Mouse (Mus musculus) forebrain, embryonic 14.5 days (tissue): ENCODE data around the gene Kdm2a. TPM values are rescaled to one million over a fixed set of nuclear protein-coding genes. Genes with fewer than 3 reads are reported as not detected.

Source experiments
- ATAC-seq: fragments of 200-750 bp; cut with Nextera tagmentation; 2 replicates; pipeline ENCODE4 v1.8.0; 2017; ENCODE audit warnings: mild to moderate bottlenecking, moderate library complexity
- DNase-seq: peaks from one replicate; pipeline ENCODE4 v3.0.0-alpha.2; 2015; ENCODE audit warnings: low spot score
- H3K27ac ChIP-seq: fragments of 300-500 bp; sonication (generic); 2 replicates; pipeline ENCODE4 v1.5.1; 2014; ENCODE audit warnings: low read depth, mild to moderate bottlenecking, control low read depth, low read length, moderate library complexity
- H3K27me3 ChIP-seq: fragments of 300-500 bp; sonication (generic); replicated peaks from 2 replicates; pipeline ENCODE4 v1.6.1; 2014; ENCODE audit warnings: low read length, control low read depth, mixed read lengths; ENCODE audit not compliant: control insufficient read depth, insufficient read depth
- H3K36me3 ChIP-seq: fragments of 300-500 bp; sonication (generic); 2 replicates; pipeline ENCODE4 v1.6.1; 2014; ENCODE audit warnings: low read length, control low read depth; ENCODE audit not compliant: control insufficient read depth, insufficient read depth
- H3K4me1 ChIP-seq: fragments of 300-500 bp; sonication (generic); 2 replicates; pipeline ENCODE4 v1.6.1; 2014; ENCODE audit warnings: antibody characterized with exemption, low read length, control low read depth; ENCODE audit not compliant: control insufficient read depth, insufficient read depth
- H3K4me2 ChIP-seq: fragments of 300-500 bp; sonication (generic); 2 replicates; pipeline ENCODE4 v1.6.1; 2014; ENCODE audit warnings: mild to moderate bottlenecking, control low read depth, low read length
- H3K4me3 ChIP-seq: fragments of 300-500 bp; sonication (generic); 2 replicates; pipeline ENCODE4 v1.5.1; 2014; ENCODE audit warnings: low read depth, low read length, control low read depth
- H3K9ac ChIP-seq: fragments of 300-500 bp; sonication (generic); 2 replicates; pipeline ENCODE4 v1.6.1; 2014; ENCODE audit warnings: mild to moderate bottlenecking, low read length, control low read depth, moderate library complexity
- H3K9me3 ChIP-seq: fragments of 300-500 bp; sonication (generic); replicated peaks from 2 replicates; pipeline ENCODE4 v1.6.1; 2016; ENCODE audit warnings: low read length, control low read depth, mixed read lengths; ENCODE audit not compliant: control insufficient read depth
- WGBS: fragments of 180-500 bp; shearing (Covaris S2); extraction: QIAGEN DNeasy Blood & Tissue Kit; methylation state at CpG from one replicate; pipeline ENCODE4 v1.1.7; 2014; 5-methylcytosine and 5-hydroxymethylcytosine counted together
- polyA plus RNA-seq: library from polyadenylated mRNA; unstranded; fragments of >200 nt; fragmentation: Nextera tagmentation; extraction: Ambion mirVana; gene quantifications from 2 replicates; pipeline ENCODE4 v1.2.1, GENCODE M21; 2014

The Kdm2a gene
- polyA plus RNA-seq, 1 experiment from 2014 or later: 29.2 TPM

DNA sequence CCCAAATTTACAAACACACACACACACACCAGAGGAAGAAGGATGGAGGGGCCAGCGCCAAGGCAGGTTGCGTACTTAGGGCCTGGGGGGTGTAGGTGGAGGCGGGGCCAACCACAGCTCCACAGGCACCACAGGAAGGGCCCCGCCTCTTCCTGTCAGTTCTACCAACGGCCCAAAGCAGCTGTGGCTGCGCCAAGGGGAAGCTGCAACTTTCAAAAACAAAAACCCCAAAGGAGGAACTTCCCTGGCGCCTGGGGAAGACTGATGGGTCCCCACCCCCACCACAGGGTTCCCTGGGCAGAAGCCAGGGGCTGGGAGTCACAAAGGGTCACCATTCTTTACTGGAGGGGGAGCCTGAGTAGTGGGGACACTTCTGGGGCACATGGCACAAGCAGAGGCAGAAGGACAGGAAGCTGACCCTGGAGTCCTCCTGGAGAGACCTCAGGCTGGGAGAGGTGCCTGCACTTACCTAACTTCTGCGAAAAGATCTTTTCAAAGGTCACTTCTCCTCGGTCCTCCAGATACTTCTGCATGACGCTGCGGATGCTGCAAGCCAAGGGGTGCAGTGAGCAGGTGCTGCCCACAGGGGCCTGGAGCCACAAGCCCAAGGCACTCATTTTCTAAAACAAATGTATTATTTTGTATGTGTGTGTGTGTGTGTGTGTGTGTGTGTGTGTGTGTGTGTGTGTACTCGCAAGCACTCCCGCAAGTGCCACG, 103.5 kb downstream of the Kdm2a start:
- H3K4me3 ChIP-seq: no peak overlapping the region
- no peaks in the 10 kb centered on the region for H3K27me3 ChIP-seq
- 79% methylated on average over 14 of the region's 14 CpGs for WGBS
- peaks cover 36% of the 10 kb centered on the region for H3K36me3 ChIP-seq
- H3K27ac ChIP-seq: no peak overlapping the region
- H3K4me2 ChIP-seq: no peak overlapping the region
- no peaks in the 10 kb centered on the region for H3K4me1 ChIP-seq
- no peak overlapping the region for H3K9ac ChIP-seq
- ATAC-seq (no peak), DNase-seq (no peak)
- H3K9me3 ChIP-seq: no peaks in the 10 kb centered on the region

DNA sequence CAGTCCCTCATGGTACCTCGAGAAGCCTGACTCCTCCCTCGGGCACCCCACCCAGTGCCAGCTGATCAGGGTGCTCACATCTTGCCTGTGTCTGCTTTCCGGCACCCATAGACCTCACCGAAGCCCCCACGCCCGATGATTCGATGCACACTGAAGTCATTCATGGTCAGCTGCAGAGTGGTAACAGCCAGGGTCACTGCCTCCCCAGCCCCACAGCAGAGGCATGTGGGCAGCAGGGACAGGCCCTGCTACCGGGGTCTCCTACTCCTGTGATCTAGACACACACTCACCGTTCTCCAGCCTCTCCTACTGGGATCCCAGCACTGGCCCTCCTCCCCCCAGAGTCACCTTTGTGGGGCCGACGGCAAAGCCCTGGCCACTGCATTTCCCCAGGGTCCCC, 106.9 kb downstream of the Kdm2a start:
- H3K4me2 ChIP-seq: no peak overlapping the region
- no peak overlapping the region for H3K27ac ChIP-seq
- H3K9me3 ChIP-seq: no peaks in the 10 kb centered on the region
- ATAC-seq (no peak), DNase-seq (no peak)
- no peaks in the 10 kb centered on the region for H3K4me1 ChIP-seq
- H3K27me3 ChIP-seq: no peaks in the 10 kb centered on the region
- H3K36me3 ChIP-seq: peaks cover 68% of the 10 kb centered on the region
- H3K9ac ChIP-seq: no peak overlapping the region
- H3K4me3 ChIP-seq: no peak overlapping the region
- 92% methylated on average over 11 of the region's 11 CpGs for WGBS

DNA sequence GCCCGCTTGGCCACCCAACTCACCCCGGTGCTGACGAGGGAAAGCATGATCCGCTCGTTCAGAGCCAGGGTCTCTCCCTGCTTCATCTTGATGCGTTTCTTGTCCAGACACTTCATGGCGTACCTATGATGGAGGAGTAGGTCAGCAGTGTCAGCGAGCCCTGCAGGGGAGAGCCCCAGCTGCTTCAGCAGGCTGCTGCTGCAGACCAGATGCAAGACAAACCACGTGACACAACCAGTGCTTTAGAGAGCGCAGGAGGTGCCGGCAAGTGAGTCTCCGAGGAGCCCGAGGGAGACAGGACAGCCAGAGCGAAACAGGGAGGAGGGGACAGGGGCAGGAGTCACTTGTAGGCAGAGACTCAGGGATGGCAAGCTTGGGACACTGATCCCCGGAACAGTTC, 107.3 kb downstream of the Kdm2a start:
- 81% methylated on average over 15 of the region's 15 CpGs for WGBS
- H3K27me3 ChIP-seq: no peaks in the 10 kb centered on the region
- no peak overlapping the region for H3K4me3 ChIP-seq
- H3K4me1 ChIP-seq: no peaks in the 10 kb centered on the region
- H3K36me3 ChIP-seq: peaks cover 73% of the 10 kb centered on the region
- ATAC-seq (no peak), DNase-seq (no peak)
- no peak overlapping the region for H3K27ac ChIP-seq
- no peak overlapping the region for H3K4me2 ChIP-seq
- H3K9me3 ChIP-seq: no peaks in the 10 kb centered on the region
- H3K9ac ChIP-seq: no peak overlapping the region

DNA sequence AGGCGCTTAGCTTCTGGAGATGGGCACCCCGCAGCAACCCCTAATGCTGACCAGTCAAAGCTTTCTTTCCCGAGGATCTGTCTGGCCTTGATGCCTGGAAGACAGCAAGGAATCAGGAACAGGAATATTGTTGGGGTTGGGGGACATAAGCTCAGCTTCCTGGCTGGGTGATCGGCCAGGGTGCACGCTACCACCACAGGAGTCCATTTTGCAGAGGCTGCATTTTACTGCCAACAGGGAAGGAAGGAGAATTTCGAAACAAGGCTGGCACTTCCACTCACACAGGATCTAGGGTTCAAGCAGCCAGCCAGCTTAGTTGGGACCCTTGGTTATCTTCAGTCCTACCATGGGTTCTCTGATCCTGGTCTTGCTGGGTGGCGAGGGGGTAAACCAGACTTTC, 114.4 kb downstream of the Kdm2a start:
- Histone ChIP-seq H3K4me1 (0 out of 2 replicates have a peak, but pooled peaks cover 2% of the 10 kb centered on the region), H3K36me3 (peaks cover 32% of the 10 kb centered on the region)
- no peak for DNase-seq

DNA sequence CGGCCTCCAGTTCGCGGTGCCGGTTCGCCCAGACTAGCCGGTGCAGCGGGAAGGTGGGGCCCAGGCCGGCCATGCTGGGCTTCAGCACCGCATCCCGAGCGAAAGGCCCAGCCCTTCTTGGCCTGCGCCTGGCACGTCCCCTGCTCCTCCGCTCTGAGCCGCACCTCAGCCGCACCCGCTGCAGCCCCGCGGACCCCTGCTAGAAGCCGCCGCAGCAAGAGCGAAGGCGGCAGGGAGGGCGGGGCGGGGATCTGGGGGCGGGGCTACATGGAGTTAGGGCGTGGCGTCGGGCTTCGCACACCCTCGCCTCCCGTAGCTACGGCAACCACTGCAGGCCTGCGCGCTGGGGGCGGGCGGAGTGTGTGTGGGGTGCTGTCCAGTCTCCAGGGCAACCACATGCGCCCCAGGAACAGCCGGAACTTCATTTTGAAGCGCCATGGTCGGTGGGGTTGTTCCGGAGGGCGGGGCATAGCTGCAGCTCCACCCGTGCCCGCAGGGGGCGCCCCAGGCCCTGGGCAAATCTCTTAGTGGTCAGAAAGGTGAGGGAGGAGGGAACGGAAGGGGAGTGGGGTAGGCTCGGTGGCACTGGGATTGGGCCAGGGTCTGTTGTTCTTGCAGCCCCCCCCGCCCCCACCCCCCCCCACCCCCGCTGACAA, 115.1 kb downstream of the Kdm2a start, which contains the start of gene Ankrd13d:
Gene Ankrd13d, minus strand, starts transcription at position 240 of the 656 bp plus-strand sequence.
- 1% methylated on average over 40 of the region's 50 CpGs for WGBS
- Histone ChIP-seq H3K4me1 (0 out of 2 replicates have a peak, but pooled peaks cover 2% of the 10 kb centered on the region), H3K27ac (peak within 1 kb of the TSS; percentile 27; the same call in 1 of the 2 replicates), H3K27me3 (no peaks in the 10 kb centered on the region), H3K4me2 (peak within 1 kb of the TSS; percentile 73), H3K9me3 (no peaks in the 10 kb centered on the region), H3K4me3 (peak within 1 kb of the TSS; percentile 53), H3K9ac (peak within 1 kb of the TSS; percentile 73), H3K36me3 (peaks cover 27% of the 10 kb centered on the region)
- DNase-seq (peak; percentile 90), ATAC-seq (peak; percentile 95)

More for the DNA sequence above, 114.4 kb downstream of the Kdm2a start:
- 50% methylated on average over 7 of the region's 7 CpGs for WGBS
- H3K27ac ChIP-seq: no peak overlapping the region
- no peak overlapping the region for H3K9ac ChIP-seq
- H3K27me3 ChIP-seq: no peaks in the 10 kb centered on the region
- no peaks in the 10 kb centered on the region for H3K9me3 ChIP-seq
- ATAC-seq: no peak
- H3K4me2 ChIP-seq: peak overlapping the region; percentile 73
- H3K4me3 ChIP-seq: peak overlapping the region; percentile 53

DNA sequence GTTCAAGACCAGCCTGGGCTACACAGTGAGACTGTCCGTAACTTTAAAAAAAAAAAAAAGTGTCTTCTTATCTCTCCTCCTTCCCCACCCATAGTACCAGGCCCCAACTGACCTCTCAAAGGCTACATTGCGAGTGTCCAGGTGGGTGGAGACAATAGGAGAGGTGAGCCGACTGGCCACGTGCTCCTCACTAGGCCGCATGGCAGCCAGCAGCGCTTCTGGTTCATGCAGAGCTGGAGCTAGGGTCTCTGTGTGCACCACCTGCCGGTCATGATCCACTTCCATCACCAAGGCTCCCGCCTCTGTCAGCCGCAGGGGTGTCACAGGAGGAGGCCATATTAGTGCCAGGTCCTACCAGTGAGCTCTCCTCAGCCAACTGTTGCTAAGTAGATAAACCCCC, 117.7 kb downstream of the Kdm2a start:
- Histone ChIP-seq H3K36me3 (peaks cover 2% of the 10 kb centered on the region), H3K4me1 (0 out of 2 replicates have a peak, but pooled peaks cover 2% of the 10 kb centered on the region), H3K4me3 (no peak overlapping the region), H3K9me3 (no peaks in the 10 kb centered on the region), H3K27me3 (no peaks in the 10 kb centered on the region), H3K27ac (no peak overlapping the region), H3K4me2 (no peak overlapping the region), H3K9ac (no peak overlapping the region)
- ATAC-seq (no peak), DNase-seq (no peak)
- WGBS: 94% methylated on average over 9 of the region's 9 CpGs

DNA sequence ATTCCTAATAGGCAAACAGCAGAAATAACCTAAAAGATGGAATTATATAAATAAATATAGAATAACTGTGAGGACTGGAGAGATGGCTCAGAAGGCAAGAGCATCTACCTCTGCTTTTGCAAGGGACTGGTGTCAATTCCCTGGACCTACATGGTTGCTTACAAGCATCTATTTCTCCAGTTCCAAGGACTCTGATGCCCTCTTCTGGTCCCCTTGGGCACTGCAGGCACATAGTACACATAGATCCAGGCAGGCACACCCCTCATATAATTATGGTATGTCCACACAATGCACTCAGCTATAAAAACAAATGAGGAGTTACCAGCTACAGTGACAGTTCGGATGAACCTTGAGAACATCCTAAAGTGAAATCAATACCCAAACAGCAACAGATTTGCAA, 118.6 kb downstream of the Kdm2a start:
- ATAC-seq (no peak), DNase-seq (no peak)
- Histone ChIP-seq H3K27ac (no peak overlapping the region), H3K4me3 (no peak overlapping the region), H3K4me2 (no peak overlapping the region), H3K9ac (no peak overlapping the region), H3K36me3 (no peaks in the 10 kb centered on the region), H3K9me3 (no peaks in the 10 kb centered on the region), H3K27me3 (no peaks in the 10 kb centered on the region), H3K4me1 (0 out of 2 replicates have a peak, but pooled peaks cover 2% of the 10 kb centered on the region)
- WGBS: 98% methylated on average over 1 of the region's 1 CpGs

DNA sequence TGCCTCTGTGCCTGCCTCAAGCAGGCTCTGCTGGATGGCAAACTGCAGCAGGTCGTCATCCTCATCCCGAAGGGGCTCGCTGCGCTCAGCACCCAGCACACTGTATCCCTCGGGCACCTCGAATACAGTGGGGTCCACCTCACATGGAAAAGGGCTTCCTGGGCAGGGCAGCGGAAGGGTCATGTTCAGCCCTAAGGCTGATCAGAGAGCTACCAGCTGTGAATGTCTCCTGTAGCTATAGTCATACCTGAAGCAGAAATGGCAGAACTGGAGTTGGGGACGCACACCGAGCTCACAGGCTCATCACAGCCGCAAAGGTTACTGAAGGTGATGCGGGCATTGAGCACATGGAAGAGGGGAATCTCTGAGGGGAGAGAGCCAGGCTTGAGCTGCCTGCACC, 127.1 kb downstream of the Kdm2a start:
- ATAC-seq: no peak
- 94% methylated on average over 11 of the region's 11 CpGs for WGBS
- H3K9me3 ChIP-seq: no peaks in the 10 kb centered on the region

DNA sequence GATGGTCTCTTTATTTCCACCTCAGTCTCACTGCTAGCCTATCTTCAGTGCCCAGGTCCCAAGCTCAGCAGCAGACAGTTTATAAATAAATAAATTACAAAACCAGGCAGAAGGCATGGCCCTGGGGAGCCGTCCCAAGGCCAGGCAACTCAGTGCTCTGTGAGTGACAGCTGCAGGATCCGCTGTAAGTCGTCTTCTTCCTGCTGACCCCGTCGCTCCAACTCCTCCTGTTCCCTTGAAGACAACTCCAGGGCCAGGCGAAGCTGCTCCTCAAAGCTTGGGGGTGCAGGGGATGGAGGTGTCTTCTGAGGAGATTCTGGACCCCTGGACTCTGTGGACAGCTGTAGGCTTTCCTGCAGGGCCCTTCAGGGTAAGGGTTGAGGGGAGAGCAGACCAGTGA, 127.9 kb downstream of the Kdm2a start:
- ATAC-seq: no peak
- H3K27ac ChIP-seq: no peak overlapping the region
- no peak overlapping the region for H3K4me2 ChIP-seq
- H3K9me3 ChIP-seq: no peaks in the 10 kb centered on the region
- H3K9ac ChIP-seq: no peak overlapping the region
- no peak for DNase-seq
- H3K36me3 ChIP-seq: peaks cover 4% of the 10 kb centered on the region; the same call in 1 of the 2 replicates
- H3K27me3 ChIP-seq: peaks cover 13% of the 10 kb centered on the region; the same call in 1 of the 2 replicates
- H3K4me1 ChIP-seq: peaks cover 4% of the 10 kb centered on the region; the same call in 1 of the 2 replicates
- no peak overlapping the region for H3K4me3 ChIP-seq
- WGBS: 80% methylated on average over 6 of the region's 6 CpGs

More for the DNA sequence above, 127.1 kb downstream of the Kdm2a start:
- H3K9ac ChIP-seq: no peak overlapping the region
- no peak for DNase-seq
- no peak overlapping the region for H3K4me2 ChIP-seq
- H3K4me3 ChIP-seq: no peak overlapping the region
- peaks cover 4% of the 10 kb centered on the region; the same call in 1 of the 2 replicates for H3K36me3 ChIP-seq
- no peak overlapping the region for H3K27ac ChIP-seq
- H3K4me1 ChIP-seq: peaks cover 4% of the 10 kb centered on the region; the same call in 1 of the 2 replicates
- peaks cover 13% of the 10 kb centered on the region; the same call in 1 of the 2 replicates for H3K27me3 ChIP-seq
